ENCODE assay signal across 8 mouse cellular contexts in genomic region chr1:186264639-186265038, GRCm38 (mm10).
DNase-seq lines count a peak whose midpoint lies in the region; ATAC-seq and TF ChIP-seq lines count a peak whose summit lies in the region.

No protein-coding gene starts in this region.

- H3K79me2 ChIP-seq in heart, adult 2 months (replicated peaks; ENCODE audit: control insufficient read depth, insufficient read depth, low read length) = no peaks in the 10 kb centered on the region

- ATAC-seq in hindbrain, embryonic 15.5 days (ENCODE audit: low FRiP score, low read depth) = no peak
- ATAC-seq in CD4-positive, CD25-positive, alpha-beta regulatory T cell, adult 4 months = no peak

- TF ChIP-seq EP300 in heart, adult 2 months (IDR thresholded peaks at IDR 0.05; ENCODE audit: insufficient read depth, low read depth, low read length) = no peak

- H3K9me3 ChIP-seq in hindbrain, embryonic 15.5 days = no peaks in the 10 kb centered on the region
- 0 out of 2 replicates have a peak, but pooled peaks cover 4% of the 10 kb centered on the region for H3K9me3 ChIP-seq in hindbrain, embryonic 10.5 days

- intact Hi-C loops in heart, adult 2 months (cut with DNase I) = loop anchor here (5.0 kb wide), 2 partner anchors 67 to 148 kb away; no protein-coding TSS in a partner anchor

- no peaks in the 10 kb centered on the region for H3K27me3 ChIP-seq in hindbrain, embryonic 15.5 days
- no peaks in the 10 kb centered on the region for H3K27me3 ChIP-seq in hindbrain, embryonic 10.5 days (ENCODE audit: insufficient read depth, poor library complexity, severe bottlenecking)
- no peaks in the 10 kb centered on the region for H3K27me3 ChIP-seq in heart, adult 2 months (ENCODE audit: control insufficient read depth, insufficient read depth, low read length)

- H3K36me3 ChIP-seq in hindbrain, embryonic 15.5 days = no peaks in the 10 kb centered on the region
- no peaks in the 10 kb centered on the region for H3K36me3 ChIP-seq in hindbrain, embryonic 10.5 days
- H3K36me3 ChIP-seq in heart, adult 2 months (ENCODE audit: control insufficient read depth, insufficient read depth, low read length) = peaks cover 9% of the 10 kb centered on the region

- no peak overlapping the region for H3K9ac ChIP-seq in hindbrain, embryonic 15.5 days
- no peak overlapping the region for H3K9ac ChIP-seq in heart, adult 2 months (ENCODE audit: low read depth, low read length)

- WGBS in hindbrain, embryonic 15.5 days = 28% methylated on average over 3 of the region's 3 CpGs
- WGBS in hindbrain, embryonic 10.5 days = 78% methylated on average over 3 of the region's 3 CpGs
- 21% methylated on average over 3 of the region's 3 CpGs for WGBS in heart, adult 2 months

- no peak overlapping the region for H3K4me3 ChIP-seq in hindbrain, embryonic 15.5 days
- H3K4me3 ChIP-seq in hindbrain, embryonic 10.5 days = no peak overlapping the region
- no peak overlapping the region for H3K4me3 ChIP-seq in heart, adult 2 months

- TF ChIP-seq POLR2A in heart, adult 2 months (IDR thresholded peaks at IDR 0.05; ENCODE audit: insufficient read depth, low read depth, low read length) = no peak

- H3K4me1 ChIP-seq in hindbrain, embryonic 15.5 days (replicated peaks) = peaks cover 5% of the 10 kb centered on the region; the same call in 1 of the 2 replicates
- peaks cover 20% of the 10 kb centered on the region for H3K4me1 ChIP-seq in hindbrain, embryonic 10.5 days (replicated peaks)
- peaks cover 20% of the 10 kb centered on the region for H3K4me1 ChIP-seq in heart, adult 2 months (ENCODE audit: control insufficient read depth, insufficient read depth, low read length)

- TF ChIP-seq CTCF in heart, adult 2 months (IDR thresholded peaks at IDR 0.05) = no peak

- peak overlapping the region; percentile 48 for H3K27ac ChIP-seq in hindbrain, embryonic 15.5 days (replicated peaks)
- H3K27ac ChIP-seq in hindbrain, embryonic 10.5 days = no peak overlapping the region
- H3K27ac ChIP-seq in heart, adult 2 months = peak overlapping the region; percentile 30

- H3K4me2 ChIP-seq in hindbrain, embryonic 15.5 days = no peak overlapping the region

- DNase-seq in hindbrain, embryonic 10.5 days (ENCODE audit: low spot score) = no peak
- peak; percentile 5 for DNase-seq in R1 (ENCODE audit: low read depth, low spot score)
- DNase-seq in heart, adult 2 months = peak; percentile 32 to 42
- DNase-seq in kidney, postnatal 36 days = peak; percentile 22 to 46
- DNase-seq in urinary bladder, postnatal 36 days (ENCODE audit: low spot score in 2 of 2) = no peak
- DNase-seq in thymus, postnatal 4 days = no peak

Comparison
In these comparisons a context has a peak if more than half of its experiments do, and no peak if none do; other contexts are left out.
1. DNase-seq: peak in R1 (single experiment), heart, adult 2 months (2 of 2) and kidney, postnatal 36 days (2 of 2); none in hindbrain, embryonic 10.5 days (single experiment), urinary bladder, postnatal 36 days (0 of 2) and thymus, postnatal 4 days (single experiment).